Mouse (Mus musculus): ENCODE measurements around the gene Sh2b3. TPM values are rescaled to one million over a fixed set of nuclear protein-coding genes. Genes with fewer than 3 reads are reported as not detected.

The Sh2b3 gene
- total and polyA plus RNA-seq, 3 experiments: 22.8 to 38.3 (median 35.4) TPM

DNA sequence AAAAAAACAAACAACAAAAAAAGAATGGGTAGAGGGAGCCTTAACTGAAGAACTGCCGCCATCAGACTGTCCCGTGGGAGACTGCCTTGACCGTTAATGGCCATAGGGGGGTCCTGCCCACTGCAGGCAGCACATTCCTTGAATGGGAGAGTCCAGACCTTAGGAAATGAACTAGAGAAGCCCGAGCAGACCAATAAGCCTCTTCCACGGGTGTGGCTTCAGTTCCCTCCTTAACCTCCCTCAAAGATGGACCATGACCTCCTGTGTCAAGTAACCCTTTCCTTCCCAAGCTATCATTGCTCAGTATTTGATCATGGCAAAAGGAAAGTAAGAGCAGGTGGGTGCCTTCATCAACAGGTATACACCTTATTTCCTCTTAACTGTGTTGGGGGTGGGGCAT is 24.5 kb upstream of the Sh2b3 start:
- H3K4me3 ChIP-seq (replicated peaks in 1 of 3; ENCODE audit: low read depth in 2 of 3, low read length in 2 of 3, poor library complexity in 1 of 3): no peak overlapping the region
- TF ChIP-seq HCFC1 (IDR thresholded peaks at IDR 0.05; ENCODE audit: low read depth, low read length): no peak
- no peak for TF ChIP-seq EP300 (IDR thresholded peaks at IDR 0.05; ENCODE audit: low read length)
- TF ChIP-seq E2F4 (IDR thresholded peaks at IDR 0.05; ENCODE audit: insufficient replicate concordance, low read depth, low read length): no peak
- TF ChIP-seq TCF12 (IDR thresholded peaks at IDR 0.05; ENCODE audit: low read depth, low read length): no peak
- TF ChIP-seq ELF1 (IDR thresholded peaks at IDR 0.05; ENCODE audit: low read depth, low read length): no peak
- no peak for TF ChIP-seq ETS1 (conservative IDR thresholded peaks at IDR 0.05; ENCODE audit: low read depth, low read length)
- no peak for TF ChIP-seq NRF1 (IDR thresholded peaks at IDR 0.05; ENCODE audit: low read depth, low read length)
- no peak for TF ChIP-seq RCOR1 (conservative IDR thresholded peaks at IDR 0.05; ENCODE audit: low read depth, low read length)
- TF ChIP-seq POLR2AphosphoS2 (IDR thresholded peaks at IDR 0.05; ENCODE audit: low read depth, low read length): no peak
- no peak for TF ChIP-seq MAFK (IDR thresholded peaks at IDR 0.05; ENCODE audit: insufficient replicate concordance, low read length)
- no peak for TF ChIP-seq SMC3 (IDR thresholded peaks at IDR 0.05; ENCODE audit: low read depth, low read length)
- TF ChIP-seq BHLHE40 (IDR thresholded peaks at IDR 0.05; ENCODE audit: low read depth, low read length): no peak
- TF ChIP-seq MAZ (IDR thresholded peaks at IDR 0.05; ENCODE audit: low read depth, low read length): no peak
- TF ChIP-seq TBP (conservative IDR thresholded peaks at IDR 0.05; ENCODE audit: low read depth, low read length): no peak
- no peak for TF ChIP-seq JUND (conservative IDR thresholded peaks at IDR 0.05; ENCODE audit: low read depth, low read length)
- TF ChIP-seq USF2 (conservative IDR thresholded peaks at IDR 0.05; ENCODE audit: low read depth, low read length): no peak
- TF ChIP-seq MXI1 (IDR thresholded peaks at IDR 0.05; ENCODE audit: low read depth, low read length): no peak
- peaks cover 2% of the 10 kb centered on the region for H3K9me3 ChIP-seq (replicated peaks; ENCODE audit: low read length)
- DNase-seq (ENCODE audit: extremely low read depth): no peak
- H3K4me1 ChIP-seq (ENCODE audit: control insufficient read depth in 1 of 2, insufficient read depth in 2 of 2): no peaks in the 10 kb centered on the region
- dilution Hi-C loops (cut with MboI; ENCODE audit: extremely low pct_ligation_motif_present, extremely low pct_unique_long_range_greater_than_20kb, low sequenced_read_pairs): no loop called here
- H3K27ac ChIP-seq (ENCODE audit: insufficient read depth, low read depth): no peak overlapping the region
- in situ Hi-C loops (cut with MboI; ENCODE audit: low pct_ligation_motif_present, low pct_unique_long_range_greater_than_20kb, low sequenced_read_pairs): loop anchor here (10.0 kb wide), 1 partner anchor 143 kb away; no protein-coding TSS in a partner anchor
- H3K36me3 ChIP-seq (replicated peaks in 1 of 2; ENCODE audit: control insufficient read depth in 1 of 2, insufficient read depth in 1 of 2, low read length in 1 of 2): no peaks in the 10 kb centered on the region
- H3K4me2 ChIP-seq (ENCODE audit: insufficient read depth, low read depth, poor library complexity, severe bottlenecking): no peak overlapping the region
- peaks cover 51% of the 10 kb centered on the region for H3K27me3 ChIP-seq (replicated peaks)
- H3K79me2 ChIP-seq (replicated peaks; ENCODE audit: control insufficient read depth, extremely low read depth, insufficient read depth, poor library complexity, severe bottlenecking): no peaks in the 10 kb centered on the region
- no peak overlapping the region for H3K9ac ChIP-seq (ENCODE audit: insufficient read depth, low read depth)

DNA sequence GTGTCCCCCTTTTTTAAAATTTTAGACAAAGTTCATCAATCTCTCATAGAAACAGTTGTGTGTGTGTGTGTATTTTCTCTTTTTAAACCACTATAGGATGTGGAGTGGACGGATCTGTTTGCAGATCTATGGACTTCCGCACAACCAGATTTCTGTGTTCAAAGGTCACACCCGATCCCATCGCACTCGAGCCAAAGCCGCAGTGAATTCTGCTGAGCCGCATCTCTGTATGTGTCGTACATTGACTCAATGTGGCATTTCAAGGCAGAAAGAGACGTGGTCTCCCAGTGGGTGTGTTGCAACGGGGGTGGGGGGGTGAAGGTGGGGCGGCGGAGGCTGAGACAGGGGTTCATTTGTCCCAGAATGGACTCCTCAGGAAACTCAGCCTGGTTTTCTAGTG is 21.0 kb upstream of the Sh2b3 start:
- Histone ChIP-seq H3K79me2 (replicated peaks; ENCODE audit: control insufficient read depth, extremely low read depth, insufficient read depth, poor library complexity, severe bottlenecking) (no peaks in the 10 kb centered on the region), H3K27ac (ENCODE audit: insufficient read depth, low read depth) (no peak overlapping the region), H3K4me3 (replicated peaks in 1 of 3; ENCODE audit: low read depth in 2 of 3, low read length in 2 of 3, poor library complexity in 1 of 3) (no peak overlapping the region), H3K36me3 (replicated peaks in 1 of 2; ENCODE audit: control insufficient read depth in 1 of 2, insufficient read depth in 1 of 2, low read length in 1 of 2) (peaks cover 0 to 4% of the 10 kb centered on the region in 2 experiments), H3K27me3 (replicated peaks) (peaks cover 38% of the 10 kb centered on the region), H3K4me2 (ENCODE audit: insufficient read depth, low read depth, poor library complexity, severe bottlenecking) (no peak overlapping the region), H3K4me1 (ENCODE audit: control insufficient read depth in 1 of 2, insufficient read depth in 2 of 2) (peaks cover 8 to 10% of the 10 kb centered on the region in 2 experiments), H3K9me3 (replicated peaks; ENCODE audit: low read length) (peaks cover 9% of the 10 kb centered on the region), H3K9ac (ENCODE audit: insufficient read depth, low read depth) (no peak overlapping the region)
- dilution Hi-C loops (cut with MboI; ENCODE audit: extremely low pct_ligation_motif_present, extremely low pct_unique_long_range_greater_than_20kb, low sequenced_read_pairs): no loop called here
- in situ Hi-C loops (cut with MboI; ENCODE audit: low pct_ligation_motif_present, low pct_unique_long_range_greater_than_20kb, low sequenced_read_pairs): no loop called here
- no peak for DNase-seq (ENCODE audit: extremely low read depth)
- no peak for TF ChIP-seq TBP (conservative IDR thresholded peaks at IDR 0.05; ENCODE audit: low read depth, low read length)
- no peak for TF ChIP-seq HCFC1 (IDR thresholded peaks at IDR 0.05; ENCODE audit: low read depth, low read length)
- TF ChIP-seq IRF4 (IDR thresholded peaks at IDR 0.05; ENCODE audit: low read depth, low read length): no peak
- TF ChIP-seq SMC3 (IDR thresholded peaks at IDR 0.05; ENCODE audit: low read depth, low read length): no peak
- TF ChIP-seq NELFE (IDR thresholded peaks at IDR 0.05; ENCODE audit: low read depth, low read length): no peak
- TF ChIP-seq EP300 (IDR thresholded peaks at IDR 0.05; ENCODE audit: low read length): no peak
- TF ChIP-seq CTCF (conservative IDR thresholded peaks at IDR 0.05 in 1 of 2, IDR thresholded peaks at IDR 0.05 in 1 of 2; ENCODE audit: low read depth in 2 of 2, low read length in 2 of 2): no peak
- TF ChIP-seq MAFK (IDR thresholded peaks at IDR 0.05; ENCODE audit: insufficient replicate concordance, low read length): no peak
- no peak for TF ChIP-seq ZNF384 (IDR thresholded peaks at IDR 0.05; ENCODE audit: low read depth, low read length)
- TF ChIP-seq ZMIZ1 (IDR thresholded peaks at IDR 0.05; ENCODE audit: low read depth, low read length): no peak
- TF ChIP-seq RAD21 (IDR thresholded peaks at IDR 0.05; ENCODE audit: low read depth, low read length): no peak
- TF ChIP-seq JUN (IDR thresholded peaks at IDR 0.05; ENCODE audit: insufficient read depth, low read depth, low read length): no peak
